Mouse (Mus musculus) heart, postnatal 36 days (tissue): Measurements from ENCODE around the gene Umps. TPM values are rescaled to one million over a fixed set of nuclear protein-coding genes. Genes with fewer than 3 reads are reported as not detected.

Source experiments
- DNase-seq, 2 experiments: peaks; one replicate each; pipeline ENCODE4 v3.0.0; 2021 to 2022
- intact Hi-C: fragments of 180-260 bp; cut with DNase I; formaldehyde crosslinking; loops from one replicate; pipeline ENCODE4 v1.15.1; 2025
- total RNA-seq, 2 experiments: library from RNA; stranded (reverse); gene quantifications; 2 replicates each; pipeline ENCODE4 v1.2.3; 2021

Gene Umps
- 1 to 10 TPM; 7.9 to 8.6 TPM for total RNA-seq

DNA sequence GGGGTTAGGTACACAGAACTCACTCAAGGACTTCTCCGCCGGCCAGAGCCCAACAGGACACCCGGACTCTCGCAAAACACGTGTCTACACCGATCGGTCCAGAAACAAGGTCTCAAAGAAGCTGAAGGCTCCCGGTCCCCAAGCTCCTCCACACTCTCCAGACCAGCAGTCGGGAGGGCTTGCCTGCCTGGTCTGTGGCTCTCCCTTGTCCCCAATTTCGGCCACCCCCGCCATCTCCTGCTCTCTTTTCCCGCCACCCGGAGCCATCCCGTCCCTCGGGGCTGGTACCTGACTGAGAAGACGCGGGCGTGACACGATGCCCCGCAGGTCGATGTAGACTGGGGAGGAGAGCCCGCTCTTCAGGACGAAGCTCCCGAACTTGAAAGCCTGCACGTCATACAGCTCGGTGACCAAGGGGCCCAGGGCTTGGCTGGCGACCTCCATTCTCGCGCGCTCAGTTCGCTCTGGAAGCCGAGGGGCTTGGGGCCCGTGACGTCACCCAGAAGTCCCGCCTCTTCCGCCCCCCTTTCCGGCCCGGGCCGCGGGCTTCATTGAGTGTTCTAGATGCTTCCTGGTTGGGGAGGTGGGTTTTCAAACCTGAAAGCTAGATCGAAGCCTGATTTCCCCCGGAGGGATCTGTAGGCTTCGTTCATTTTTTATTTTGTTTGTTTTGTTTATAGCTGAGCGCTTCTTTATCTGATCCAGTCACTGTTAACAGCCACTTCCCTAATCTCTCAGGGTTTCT lies at the start of gene Umps:
Gene Umps (minus strand): TSS at position 501 of the 745 bp plus-strand sequence.
- intact Hi-C loops, result no loop called here
- peak; percentile 86 to 89 for DNase-seq

DNA sequence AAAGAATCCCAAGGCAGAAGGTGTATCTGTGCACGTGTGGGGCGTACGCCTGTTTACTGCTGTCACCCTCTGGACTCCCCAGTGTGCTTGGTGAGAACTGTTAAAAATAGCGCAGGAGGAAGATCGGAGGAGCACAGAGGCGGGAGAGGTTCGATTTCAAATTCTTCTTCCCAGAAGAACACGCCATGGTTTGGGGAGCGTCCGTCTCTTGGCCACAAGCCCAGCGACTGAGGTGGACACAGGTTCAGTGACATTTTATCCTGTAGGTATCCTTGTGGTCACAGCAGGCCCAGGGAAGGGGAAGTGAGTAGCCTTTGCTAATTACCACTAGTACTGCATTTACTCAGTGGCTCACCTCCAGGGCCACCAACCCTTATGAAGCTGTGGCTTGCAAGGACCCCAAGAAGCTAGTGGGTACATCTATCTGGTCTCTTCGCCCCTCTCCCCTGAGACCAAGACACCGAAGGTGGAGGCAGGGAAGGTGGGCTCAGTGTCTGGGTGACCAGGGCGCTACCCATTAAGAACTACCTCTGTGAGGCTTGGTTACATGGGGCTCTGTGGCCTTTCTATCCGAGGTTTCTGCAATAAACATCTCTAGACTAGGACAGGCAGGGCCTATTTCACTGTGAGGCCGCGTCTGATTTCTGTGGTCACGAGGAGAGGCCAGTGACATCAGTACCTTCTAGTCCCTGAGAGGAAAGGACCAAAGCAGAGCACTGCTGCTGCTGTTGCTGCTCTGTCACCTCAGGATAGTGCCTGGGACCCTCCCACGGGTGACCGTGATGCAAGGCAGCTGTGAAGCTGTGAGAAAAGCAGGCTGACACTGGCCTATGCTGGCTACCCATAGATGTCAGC lies 45.4 kb upstream of the Umps start:
- DNase-seq, result no peak

GRCm38 (mm10) chr16:34009567-34009966 lies 42.7 kb upstream of the Umps start:
- DNase-seq, result no peak
- intact Hi-C loops, result no loop called here

More for the DNA sequence above, 45.4 kb upstream of the Umps start:
- intact Hi-C loops, result no loop called here

GRCm38 (mm10) chr16:34005986-34006385 lies 39.1 kb upstream of the Umps start:
- DNase-seq, result no peak
- intact Hi-C loops, result no loop called here

- DNase-seq, result peak in 1 of 2 experiments; percentile 39
- intact Hi-C loops, result no loop called here
Measured at GRCm38 (mm10) chr16:34004128-34004578, 37.3 kb upstream of the Umps start.

GRCm38 (mm10) chr16:34003566-34004127 lies 36.8 kb upstream of the Umps start:
- no peak for DNase-seq
- intact Hi-C loops, result no loop called here

DNA sequence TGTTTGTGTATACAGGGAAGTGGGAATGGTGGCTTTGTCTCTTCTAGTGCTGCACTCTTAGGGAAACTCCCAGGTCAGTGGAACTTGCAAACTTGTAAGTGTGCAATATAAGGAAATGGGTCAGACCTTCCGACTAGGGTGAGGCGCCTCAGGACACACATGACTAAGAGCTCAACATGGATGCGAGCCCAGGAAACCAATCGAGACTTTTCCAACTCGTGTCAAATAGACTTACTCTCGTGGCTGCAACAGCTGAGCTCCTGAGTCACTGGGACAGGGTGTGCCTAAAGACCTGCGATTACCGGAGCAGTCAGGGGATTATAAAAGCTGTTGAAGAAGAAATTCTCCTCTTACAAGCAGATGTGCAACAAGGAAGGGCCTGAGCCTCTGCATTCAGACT lies 33.9 kb upstream of the Umps start:
- intact Hi-C loops, result no loop called here

DNA sequence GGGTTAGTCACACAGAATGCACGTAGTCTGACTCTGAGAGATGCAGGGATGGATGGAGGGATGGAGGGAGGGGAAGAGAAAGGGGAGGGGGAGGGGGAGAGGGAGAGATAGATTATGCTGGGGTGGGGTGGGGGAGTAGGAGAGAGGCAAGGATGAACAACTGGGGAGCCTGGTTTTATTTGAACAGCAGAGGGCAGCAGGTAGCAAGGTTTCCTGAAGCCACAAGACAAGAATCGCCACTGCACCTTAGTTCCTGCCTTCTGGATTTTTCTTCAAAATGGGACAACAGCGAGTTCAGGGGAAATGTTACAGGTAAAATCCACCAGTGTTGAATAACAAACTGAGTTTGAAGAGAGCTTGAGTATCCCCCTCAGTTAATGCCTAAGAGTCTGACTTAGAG lies 32.5 kb upstream of the Umps start:
- intact Hi-C loops, result loop anchor here (1.0 kb wide), 1 partner anchor 115 kb away; no protein-coding TSS in a partner anchor

More for the DNA sequence above, 33.9 kb upstream of the Umps start:
- DNase-seq, result peak; percentile 24 to 25

GRCm38 (mm10) chr16:33998011-33998410 lies 31.2 kb upstream of the Umps start:
- intact Hi-C loops, result no loop called here
- no peak for DNase-seq

More for the DNA sequence above, 32.5 kb upstream of the Umps start:
- peak; percentile 42 to 57 for DNase-seq

DNA sequence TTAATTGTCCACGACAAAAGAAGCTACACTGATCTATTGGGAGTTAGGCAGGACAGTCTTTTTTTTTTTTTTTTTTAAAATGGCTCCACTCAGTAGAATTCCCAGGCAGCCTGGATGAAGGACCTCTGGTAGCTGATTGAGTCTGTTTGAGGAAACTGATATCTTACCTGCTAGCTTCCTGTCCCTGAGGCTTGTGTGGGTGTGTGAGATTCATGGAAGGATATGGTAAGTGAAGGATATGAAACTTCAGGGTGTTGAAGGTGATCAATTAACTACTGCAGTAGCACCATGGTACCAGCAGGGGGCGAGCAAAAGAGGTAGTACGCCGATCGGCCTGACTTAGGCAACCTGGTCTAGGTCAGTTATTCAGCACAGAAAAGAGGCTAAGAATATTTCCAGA lies 29.2 kb upstream of the Umps start:
- intact Hi-C loops, result no loop called here
- peak; percentile 37 to 61 for DNase-seq

GRCm38 (mm10) chr16:33995496-33995895 lies 28.7 kb upstream of the Umps start:
- no peak for DNase-seq
- intact Hi-C loops, result no loop called here

GRCm38 (mm10) chr16:33994321-33994720 lies 27.5 kb upstream of the Umps start:
- intact Hi-C loops, result no loop called here
- no peak for DNase-seq

GRCm38 (mm10) chr16:33990712-33991111 lies 23.9 kb upstream of the Umps start:
- DNase-seq, result no peak
- intact Hi-C loops, result no loop called here

DNA sequence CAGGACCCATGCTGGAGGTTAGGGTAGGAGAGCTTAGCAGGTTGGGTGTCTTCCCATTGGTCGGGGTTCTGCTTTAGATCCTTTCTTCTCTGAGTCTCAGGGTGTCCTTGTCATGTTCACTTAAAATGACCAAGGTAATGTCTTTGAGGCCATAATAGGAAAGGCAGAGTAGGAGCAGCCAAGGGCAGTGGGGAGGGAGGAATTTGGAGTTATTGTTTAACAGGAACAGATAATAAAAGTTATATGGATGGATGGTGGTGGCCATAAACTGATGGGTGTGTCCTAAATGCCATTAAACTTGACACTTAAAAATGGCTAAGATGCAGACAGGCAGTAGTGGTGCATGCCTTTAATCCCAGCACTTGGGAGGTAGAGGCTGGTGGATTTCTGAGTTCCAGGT lies 22.3 kb upstream of the Umps start:
- no peak for DNase-seq
- intact Hi-C loops, result no loop called here

- intact Hi-C loops, result loop anchor here (1.0 kb wide), 2 partner anchors 37 to 168 kb away; no protein-coding TSS in a partner anchor
- DNase-seq, result peak; percentile 57 to 69
Measured at GRCm38 (mm10) chr16:33988358-33989012, 21.6 kb upstream of the Umps start.

DNA sequence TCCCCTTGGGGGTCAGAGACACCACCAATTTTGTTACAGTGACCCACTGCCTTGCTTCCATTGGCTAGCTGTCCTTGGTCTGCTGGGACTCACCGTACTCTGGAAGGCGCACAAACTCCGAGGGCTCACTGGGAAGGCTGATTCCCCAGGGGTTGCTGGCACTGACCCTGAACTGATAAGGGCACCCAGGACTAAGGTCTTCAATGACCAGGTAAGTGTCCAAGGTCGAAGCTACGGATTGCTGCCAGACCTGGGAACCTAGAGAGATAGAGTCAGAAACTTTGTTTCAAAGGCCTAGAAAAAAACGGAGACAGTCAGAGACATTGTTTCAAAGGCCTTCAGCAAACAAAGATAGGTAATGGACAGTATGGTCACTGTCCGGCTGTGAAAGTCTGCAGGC lies 20.2 kb upstream of the Umps start:
- intact Hi-C loops, result no loop called here
- no peak for DNase-seq

GRCm38 (mm10) chr16:33985372-33985771 lies 18.5 kb upstream of the Umps start:
- DNase-seq, result no peak
- intact Hi-C loops, result no loop called here

GRCm38 (mm10) chr16:33983712-33984111 lies 16.9 kb upstream of the Umps start:
- DNase-seq, result no peak
- intact Hi-C loops, result no loop called here

- intact Hi-C loops, result no loop called here
- no peak for DNase-seq
Measured at GRCm38 (mm10) chr16:33979855-33980254, 13.0 kb upstream of the Umps start.

DNA sequence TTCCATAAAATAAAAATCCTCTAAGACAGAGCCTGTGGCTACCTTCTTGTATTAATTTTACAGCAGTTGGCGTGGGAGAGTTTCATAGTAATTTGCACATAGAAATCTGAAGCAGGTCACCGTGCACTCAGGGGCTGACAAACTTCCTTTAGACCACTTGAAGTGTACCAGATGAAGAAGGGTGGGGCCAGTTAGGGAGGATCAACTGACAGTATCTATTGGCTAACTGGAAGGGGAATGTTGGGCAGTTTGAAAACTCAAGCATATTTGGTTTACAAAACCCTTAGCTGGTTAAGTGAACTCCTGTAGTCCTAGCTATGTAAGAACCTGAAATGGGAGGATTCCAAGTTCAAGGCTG lies 424 bp upstream of the Umps start:
- no peak for DNase-seq
- intact Hi-C loops, result no loop called here
